28 mouse cellular contexts compared by ENCODE assay signal in the genomic region with DNA sequence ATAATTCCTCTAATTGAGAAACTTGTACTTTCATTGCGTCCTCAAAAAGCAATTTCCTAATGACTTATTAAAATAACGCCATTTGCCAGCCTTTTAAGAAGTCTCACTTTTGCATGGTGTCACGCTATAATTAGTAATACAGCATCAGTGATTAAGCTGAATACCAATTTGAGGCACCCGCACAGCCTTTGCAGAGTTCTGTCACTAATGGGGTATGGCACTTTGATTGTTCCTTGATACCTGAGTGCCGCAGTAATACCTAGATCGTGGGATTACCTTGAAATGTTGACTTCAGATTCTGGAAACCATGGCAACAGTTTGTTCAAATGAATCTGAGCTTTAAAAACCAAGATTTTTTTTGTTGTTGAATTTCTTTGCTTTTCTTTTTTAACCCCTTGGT.
A peak's percentile ranks its signal among the peaks of the same experiment; 100 is the strongest.
DNase-seq lines count a peak whose midpoint lies in the region; ATAC-seq and TF ChIP-seq lines count a peak whose summit lies in the region.
"Had no signal": no experiment of that assay in that cellular context is flagged by ENCODE, and none has a peak within 500 bp of the region (broad histone marks: within the 10 kb centered on the region; RNA-seq: fewer than 3 reads in every experiment).

No protein-coding gene starts in this region.

- no peak for TF ChIP-seq CTCF in hindbrain, postnatal 0 days (IDR thresholded peaks at IDR 0.05; ENCODE audit: low read depth)

- no peak overlapping the region for H3K9ac ChIP-seq in forebrain, embryonic 15.5 days (replicated peaks)
- H3K9ac ChIP-seq in forebrain, embryonic 12.5 days, result no peak overlapping the region
- H3K9ac ChIP-seq in midbrain, embryonic 14.5 days (replicated peaks; ENCODE audit: low read length), result no peak overlapping the region
- no peak overlapping the region for H3K9ac ChIP-seq in midbrain, embryonic 16.5 days (ENCODE audit: low read depth, low read length)
- no peak overlapping the region for H3K9ac ChIP-seq in hindbrain, postnatal 0 days (replicated peaks; ENCODE audit: low read length)
- H3K9ac ChIP-seq: embryonic facial prominence, embryonic 12.5 days; embryonic facial prominence, embryonic 15.5 days; heart, embryonic 13.5 days; hindbrain, embryonic 14.5 days had no signal

- H3K27ac ChIP-seq in forebrain, embryonic 15.5 days (replicated peaks), result no peak overlapping the region
- H3K27ac ChIP-seq in forebrain, embryonic 12.5 days, result no peak overlapping the region
- no peak overlapping the region for H3K27ac ChIP-seq in midbrain, embryonic 14.5 days (replicated peaks; ENCODE audit: low read depth, low read length)
- H3K27ac ChIP-seq in midbrain, embryonic 16.5 days (ENCODE audit: low read length), result no peak overlapping the region
- H3K27ac ChIP-seq in hindbrain, postnatal 0 days, result no peak overlapping the region
- H3K27ac ChIP-seq: embryonic facial prominence, embryonic 12.5 days; embryonic facial prominence, embryonic 15.5 days; heart, adult 2 months; heart, embryonic 10.5 days; heart, embryonic 13.5 days; hindbrain, embryonic 14.5 days had no signal

- H3K36me3 ChIP-seq in forebrain, embryonic 15.5 days, result no peaks in the 10 kb centered on the region
- no peaks in the 10 kb centered on the region for H3K36me3 ChIP-seq in forebrain, embryonic 12.5 days (replicated peaks)
- H3K36me3 ChIP-seq in midbrain, embryonic 14.5 days (ENCODE audit: control insufficient read depth, insufficient read depth, low read length), result no peaks in the 10 kb centered on the region
- H3K36me3 ChIP-seq in midbrain, embryonic 16.5 days (ENCODE audit: control insufficient read depth, insufficient read depth, low read length), result no peaks in the 10 kb centered on the region
- no peaks in the 10 kb centered on the region for H3K36me3 ChIP-seq in hindbrain, postnatal 0 days (ENCODE audit: insufficient read depth, low read length)
- H3K36me3 ChIP-seq: embryonic facial prominence, embryonic 12.5 days; embryonic facial prominence, embryonic 15.5 days; G1E; heart, embryonic 10.5 days; heart, embryonic 13.5 days had no signal

- ATAC-seq in forebrain, embryonic 15.5 days (replicated peaks), result 0 out of 2 replicates have a peak, but pooled peaks have one; percentile 51
- ATAC-seq in forebrain, embryonic 12.5 days (ENCODE audit: low FRiP score), result no peak
- ATAC-seq in midbrain, embryonic 14.5 days (ENCODE audit: low FRiP score, low TSS enrichment), result no peak
- ATAC-seq in midbrain, embryonic 16.5 days, result no peak
- ATAC-seq in hindbrain, postnatal 0 days, result no peak
- ATAC-seq: intestine, postnatal 0 days; Patski had no signal

- H3K4me3 ChIP-seq in forebrain, embryonic 15.5 days, result no peak overlapping the region
- H3K4me3 ChIP-seq in forebrain, embryonic 12.5 days (replicated peaks), result no peak overlapping the region
- no peak overlapping the region for H3K4me3 ChIP-seq in midbrain, embryonic 14.5 days (replicated peaks; ENCODE audit: low read depth, low read length)
- no peak overlapping the region for H3K4me3 ChIP-seq in midbrain, embryonic 16.5 days (ENCODE audit: low read depth, low read length)
- H3K4me3 ChIP-seq in hindbrain, postnatal 0 days (ENCODE audit: low read length), result no peak overlapping the region
- H3K4me3 ChIP-seq: embryonic facial prominence, embryonic 12.5 days; embryonic facial prominence, embryonic 15.5 days; heart, adult 2 months; heart, embryonic 10.5 days; heart, embryonic 13.5 days had no signal

- H3K27me3 ChIP-seq in forebrain, embryonic 15.5 days, result no peaks in the 10 kb centered on the region
- no peaks in the 10 kb centered on the region for H3K27me3 ChIP-seq in forebrain, embryonic 12.5 days
- H3K27me3 ChIP-seq in midbrain, embryonic 14.5 days (ENCODE audit: control insufficient read depth, insufficient read depth, low read length), result no peaks in the 10 kb centered on the region
- H3K27me3 ChIP-seq in midbrain, embryonic 16.5 days (ENCODE audit: control insufficient read depth, insufficient read depth, low read depth, low read length), result no peaks in the 10 kb centered on the region
- H3K27me3 ChIP-seq in hindbrain, postnatal 0 days (ENCODE audit: insufficient read depth, low read length), result no peaks in the 10 kb centered on the region
- H3K27me3 ChIP-seq: CH12.LX; embryonic facial prominence, embryonic 12.5 days; embryonic facial prominence, embryonic 15.5 days; heart, embryonic 13.5 days; Patski had no signal

- no peaks in the 10 kb centered on the region for H3K4me1 ChIP-seq in forebrain, embryonic 15.5 days
- H3K4me1 ChIP-seq in forebrain, embryonic 12.5 days, result no peaks in the 10 kb centered on the region
- no peaks in the 10 kb centered on the region for H3K4me1 ChIP-seq in midbrain, embryonic 14.5 days (ENCODE audit: control insufficient read depth, insufficient read depth, low read length)
- H3K4me1 ChIP-seq in midbrain, embryonic 16.5 days (ENCODE audit: control insufficient read depth, insufficient read depth, low read length), result no peaks in the 10 kb centered on the region
- no peaks in the 10 kb centered on the region for H3K4me1 ChIP-seq in hindbrain, postnatal 0 days (ENCODE audit: insufficient read depth, low read length)
- H3K4me1 ChIP-seq: embryonic facial prominence, embryonic 12.5 days; embryonic facial prominence, embryonic 15.5 days; heart, embryonic 10.5 days; heart, embryonic 13.5 days had no signal

- DNase-seq in midbrain, embryonic 14.5 days, result peak; percentile 5
- peak; percentile 11 for DNase-seq in telencephalon, adult 2 months (ENCODE audit: low read depth, low spot score)
- no peak for DNase-seq in hindbrain, postnatal 0 days (ENCODE audit: low spot score)
- DNase-seq: adrenal gland, adult 2 months; adrenal gland, postnatal 14 days; B cell, adult 2 months; cerebellum, adult 11 months; cerebellum, adult 2 months; cerebellum, adult 9-11 months; cerebellum, postnatal 25 days; gastrocnemius, postnatal 10 days; gastrocnemius, postnatal 36 days; heart, adult 2 months; heart, postnatal 14 days; heart, postnatal 4 days; kidney, adult 2 months had no signal

- 45% methylated on average over 6 of the region's 6 CpGs for WGBS in forebrain, embryonic 15.5 days
- WGBS in forebrain, embryonic 12.5 days, result 69% methylated on average over 6 of the region's 6 CpGs
- 80% methylated on average over 6 of the region's 6 CpGs for WGBS in midbrain, embryonic 14.5 days
- 66% methylated on average over 6 of the region's 6 CpGs for WGBS in midbrain, embryonic 16.5 days
- 79% methylated on average over 6 of the region's 6 CpGs for WGBS in hindbrain, postnatal 0 days

- no peak overlapping the region for H3K4me2 ChIP-seq in forebrain, embryonic 15.5 days (replicated peaks)
- no peak overlapping the region for H3K4me2 ChIP-seq in forebrain, embryonic 12.5 days
- H3K4me2 ChIP-seq in midbrain, embryonic 14.5 days (ENCODE audit: low read length), result no peak overlapping the region
- no peak overlapping the region for H3K4me2 ChIP-seq in midbrain, embryonic 16.5 days (ENCODE audit: low read length)
- H3K4me2 ChIP-seq in hindbrain, postnatal 0 days (ENCODE audit: low read depth, low read length), result no peak overlapping the region
- H3K4me2 ChIP-seq: embryonic facial prominence, embryonic 12.5 days; embryonic facial prominence, embryonic 15.5 days; heart, embryonic 13.5 days; hindbrain, embryonic 14.5 days had no signal

- H3K9me3 ChIP-seq in forebrain, embryonic 15.5 days, result peaks cover 4% of the 10 kb centered on the region; the same call in 1 of the 2 replicates
- H3K9me3 ChIP-seq in forebrain, embryonic 12.5 days, result no peaks in the 10 kb centered on the region
- H3K9me3 ChIP-seq in midbrain, embryonic 14.5 days (ENCODE audit: control insufficient read depth, low read length), result peaks cover 3% of the 10 kb centered on the region; the same call in 1 of the 2 replicates
- H3K9me3 ChIP-seq in midbrain, embryonic 16.5 days (replicated peaks; ENCODE audit: control insufficient read depth, low read length, poor library complexity, severe bottlenecking), result peaks cover 5% of the 10 kb centered on the region
- H3K9me3 ChIP-seq in hindbrain, postnatal 0 days (ENCODE audit: low read length), result 0 out of 2 replicates have a peak, but pooled peaks cover 3% of the 10 kb centered on the region
- H3K9me3 ChIP-seq: embryonic facial prominence, embryonic 15.5 days; heart, embryonic 10.5 days had no signal
